Mouse (Mus musculus) liver, postnatal 0 days (tissue): ENCODE data around the gene Klk1b24.

Experiments
- CTCF ChIP-seq: sonication (generic); IDR thresholded peaks from 2 replicates; pipeline ENCODE4 v1.5.1; 2016; ENCODE audit warnings: antibody characterized with exemption, low read depth
- EP300 ChIP-seq: IDR thresholded peaks from 2 replicates; pipeline ENCODE4 v1.6.1; 2016; ENCODE audit warnings: antibody characterized with exemption, low read depth, mild to moderate bottlenecking

GRCm38 (mm10) chr7:44241163-44241562 is 53.1 kb downstream of the Klk1b24 start:
- TF ChIP-seq CTCF (no peak), EP300 (no peak)
